Mouse (Mus musculus) retina, embryonic 14.5 days (tissue): ENCODE measurements around the gene Ccdc96.

Experiments used
- DNase-seq: peaks from one replicate; pipeline ENCODE4 v3.0.0-alpha.2; 2015; ENCODE audit warnings: low spot score

The Ccdc96 gene

GRCm38 (mm10) chr5:36472876-36473655 is 11.3 kb upstream of the Ccdc96 start:
- DNase-seq: no peak

- peak; percentile 88 for DNase-seq
Measured at GRCm38 (mm10) chr5:36474283-36474682, 10.1 kb upstream of the Ccdc96 start.

- no peak for DNase-seq
Measured at GRCm38 (mm10) chr5:36477486-36477885, 6.9 kb upstream of the Ccdc96 start.

DNA sequence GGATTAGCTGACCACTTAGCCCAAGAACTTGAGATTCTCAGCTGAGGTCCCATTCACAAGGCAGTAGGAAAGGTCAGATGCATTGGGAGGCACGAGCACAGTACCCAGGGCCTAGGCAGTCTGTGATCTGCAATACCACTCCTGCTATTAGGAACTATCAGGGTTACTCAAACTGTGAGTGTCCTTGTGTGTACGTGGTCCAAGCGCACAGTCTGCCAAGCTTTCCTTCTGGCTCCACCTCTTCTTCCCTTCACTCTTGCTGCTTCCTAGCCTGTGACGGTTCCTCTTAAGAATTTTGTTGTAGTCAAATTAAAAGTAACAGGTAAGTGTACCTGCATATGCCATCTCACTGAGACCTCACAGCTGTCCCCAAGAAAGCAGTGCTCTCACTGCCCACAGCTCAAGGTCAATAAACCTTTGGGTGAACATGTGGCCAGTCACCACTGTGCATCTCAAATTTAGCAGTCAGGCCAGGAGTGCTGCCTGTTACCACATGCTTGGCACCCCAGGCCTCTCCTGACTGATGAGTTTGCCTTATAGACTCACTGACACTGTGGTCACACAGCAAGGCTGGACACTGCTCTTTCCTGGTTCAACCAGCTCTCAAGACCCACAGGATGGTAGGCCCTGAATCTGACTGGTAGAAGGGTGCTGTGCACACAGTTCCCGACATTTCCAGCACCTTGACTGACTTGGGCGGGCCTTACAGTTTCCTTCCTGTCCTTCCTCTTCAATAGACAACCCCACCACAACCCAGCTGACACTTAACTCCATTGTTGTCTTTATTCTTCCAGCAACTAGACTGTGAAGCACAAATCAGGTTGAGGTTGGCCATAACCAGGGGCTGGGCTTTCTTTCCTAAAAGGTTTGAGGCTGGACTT is 5.6 kb upstream of the Ccdc96 start:
- DNase-seq: no peak

DNA sequence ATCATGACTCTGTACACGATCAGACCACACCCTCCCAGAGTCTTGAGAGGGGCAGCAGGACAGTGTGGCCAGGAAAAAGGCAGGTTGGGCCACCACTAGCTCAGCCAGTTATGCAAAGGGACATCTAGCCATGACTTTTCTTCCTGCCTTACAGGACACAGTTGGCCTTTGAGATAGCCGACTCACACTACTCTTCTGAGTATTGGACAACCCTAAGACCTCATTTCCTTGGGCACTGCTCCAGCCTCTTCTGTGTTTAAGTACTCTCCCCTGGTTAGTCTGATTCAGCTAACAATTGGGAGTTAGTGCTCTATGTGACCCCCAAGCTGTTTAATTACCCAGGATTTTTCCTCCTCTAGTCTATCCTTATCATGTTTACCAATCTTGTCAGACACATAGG is 4.7 kb upstream of the Ccdc96 start:
- no peak for DNase-seq

GRCm38 (mm10) chr5:36480398-36480797 is 4.0 kb upstream of the Ccdc96 start:
- DNase-seq: no peak

DNA sequence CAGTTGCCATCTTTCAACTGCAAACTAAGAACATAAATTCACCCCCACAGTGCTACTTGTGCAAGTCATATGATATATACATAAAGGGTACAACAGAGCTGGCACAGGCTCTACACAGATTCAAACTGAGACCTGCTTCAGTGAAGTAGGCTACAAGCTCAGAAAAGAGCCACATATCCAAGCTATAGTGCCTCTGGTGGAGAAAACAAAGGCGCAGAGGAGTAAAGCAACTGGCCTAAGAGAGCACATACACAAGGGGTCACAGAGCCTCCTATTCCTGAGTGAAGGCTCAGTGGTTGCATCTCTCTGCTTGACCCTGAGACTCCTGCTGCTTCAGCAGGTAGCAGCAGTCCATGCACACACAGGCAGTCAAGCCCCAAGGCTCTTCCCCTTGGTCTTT is 3.3 kb upstream of the Ccdc96 start:
- peak; percentile 15 for DNase-seq

- peak; percentile 59 for DNase-seq
Measured at GRCm38 (mm10) chr5:36483203-36484101, 936 bp upstream of the Ccdc96 start.

- no peak for DNase-seq
Measured at GRCm38 (mm10) chr5:36485306-36485705, 918 bp downstream of the Ccdc96 start.

DNA sequence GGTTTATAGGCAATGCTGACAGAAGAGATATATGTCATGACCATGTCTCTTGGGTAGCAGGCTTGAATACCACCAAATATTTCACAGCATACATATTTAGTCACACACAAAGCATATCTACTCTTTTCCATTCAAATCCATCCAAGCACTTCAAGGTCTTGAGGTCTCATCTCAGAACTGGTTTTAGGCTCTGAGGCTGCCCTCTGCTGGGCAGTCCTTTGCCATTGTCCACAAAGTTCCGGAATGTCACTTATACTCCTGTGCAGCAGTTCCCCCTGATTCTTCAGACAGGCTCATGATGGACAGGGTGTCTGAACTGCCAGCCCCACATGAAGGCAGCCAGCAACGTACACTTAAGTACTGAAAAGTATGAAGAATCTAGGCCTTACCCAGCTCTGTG is 4.8 kb downstream of the Ccdc96 start:
- DNase-seq: peak; percentile 77

- DNase-seq: no peak
Measured at GRCm38 (mm10) chr5:36493919-36494318, 9.5 kb downstream of the Ccdc96 start.

GRCm38 (mm10) chr5:36494709-36495108 is 10.3 kb downstream of the Ccdc96 start:
- no peak for DNase-seq

DNA sequence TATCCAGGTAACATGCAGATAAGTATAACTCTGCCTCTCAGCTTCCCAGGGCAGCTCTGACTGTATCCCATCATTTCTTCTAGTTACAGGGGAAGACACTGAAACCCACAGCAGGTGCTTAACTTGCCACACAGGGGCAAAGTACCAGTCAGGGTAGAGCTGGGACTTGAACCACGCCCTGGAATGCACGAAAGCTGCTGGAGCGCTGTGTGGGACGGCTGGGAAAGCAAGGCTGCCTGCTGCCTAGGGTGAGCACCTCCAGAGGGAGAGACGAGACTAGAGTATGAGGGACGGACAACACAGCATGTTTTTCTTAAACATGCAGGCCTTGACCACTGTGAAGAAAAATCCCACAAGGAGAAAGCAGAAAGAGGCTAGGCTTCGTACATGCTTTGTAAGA is 20.8 kb downstream of the Ccdc96 start:
- no peak for DNase-seq

DNA sequence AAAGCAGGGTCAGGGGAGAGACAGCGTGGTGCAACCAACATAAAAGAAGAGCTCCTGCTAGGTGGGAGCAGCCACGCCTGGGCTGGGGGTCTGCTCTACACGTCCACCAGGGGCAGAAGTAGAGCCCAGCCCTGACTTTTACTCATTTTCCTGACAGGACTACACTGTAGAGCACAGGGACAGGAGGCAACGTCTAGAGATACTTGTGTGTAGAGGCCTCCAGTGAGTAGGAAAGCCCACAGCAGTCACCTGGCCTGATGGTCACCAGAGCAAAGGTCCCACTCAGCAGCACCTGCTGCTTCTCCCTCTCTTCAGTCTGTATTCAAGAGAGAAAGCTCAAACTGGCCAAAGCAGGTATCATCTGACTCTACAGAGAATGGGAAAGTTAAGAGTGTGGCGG is 21.3 kb downstream of the Ccdc96 start:
- DNase-seq: no peak

- no peak for DNase-seq
Measured at GRCm38 (mm10) chr5:36508351-36508750, 24.0 kb downstream of the Ccdc96 start.

- DNase-seq: no peak
Measured at GRCm38 (mm10) chr5:36510956-36511355, 26.6 kb downstream of the Ccdc96 start.

DNA sequence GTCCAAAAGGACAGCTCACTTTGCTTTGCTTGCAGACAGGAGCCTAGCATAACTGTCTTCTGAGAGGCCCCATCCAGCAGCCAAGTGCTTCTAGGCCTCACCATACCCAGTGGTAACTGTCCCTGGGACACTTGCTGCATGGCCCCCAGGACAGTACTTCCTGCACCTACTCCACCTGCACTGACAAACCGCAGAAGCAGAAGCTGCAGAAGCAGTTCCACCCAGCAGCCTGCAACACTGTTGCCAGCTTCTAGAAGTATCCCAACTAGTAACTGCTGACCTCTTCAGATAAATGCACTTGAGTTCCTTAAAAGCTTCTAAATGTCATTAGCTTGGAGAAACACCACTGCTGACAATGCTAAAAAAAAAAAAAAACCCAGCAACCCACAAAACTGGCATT is 30.7 kb downstream of the Ccdc96 start:
- no peak for DNase-seq

GRCm38 (mm10) chr5:36515558-36515957 is 31.2 kb downstream of the Ccdc96 start:
- no peak for DNase-seq

- DNase-seq: no peak
Measured at GRCm38 (mm10) chr5:36517596-36517995, 33.2 kb downstream of the Ccdc96 start.

DNA sequence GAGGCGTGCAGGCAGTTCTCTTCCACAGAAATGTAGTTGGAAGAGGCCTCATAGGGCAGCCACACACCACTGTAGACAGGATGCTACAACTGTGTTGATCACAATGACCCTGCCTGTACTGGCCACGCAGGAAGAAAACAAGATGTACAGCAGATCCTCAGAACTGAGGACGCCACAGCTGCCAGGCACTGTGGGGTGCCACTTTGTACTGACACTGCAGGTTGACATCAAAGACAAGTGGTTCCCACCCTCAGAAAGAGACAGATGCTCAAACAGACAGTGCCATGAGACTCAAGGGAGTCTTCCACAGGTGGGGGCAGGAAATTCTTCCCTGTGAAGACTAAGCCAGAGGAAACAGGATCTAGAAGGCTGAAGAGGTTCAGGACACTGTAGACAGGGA is 35.4 kb downstream of the Ccdc96 start:
- no peak for DNase-seq

DNA sequence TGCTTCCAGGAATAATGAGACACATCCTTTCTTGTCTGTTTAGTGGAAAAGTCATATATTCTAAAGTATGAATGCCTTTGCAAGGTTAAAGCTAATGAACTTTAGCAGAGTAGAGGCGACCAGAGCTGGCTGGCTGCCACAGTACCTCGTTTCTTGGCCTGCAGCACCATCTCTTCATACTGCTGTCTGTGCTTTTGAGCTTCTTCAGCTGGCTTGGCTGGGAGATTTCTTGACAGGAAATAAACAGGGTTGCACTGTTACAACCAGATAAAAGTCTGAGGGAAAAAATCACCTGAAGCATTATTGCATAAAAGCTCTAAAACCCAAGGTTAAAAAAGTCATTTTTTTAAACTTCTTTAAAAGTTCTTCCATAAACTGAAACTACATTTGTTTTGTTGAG is 38.4 kb downstream of the Ccdc96 start:
- no peak for DNase-seq

DNA sequence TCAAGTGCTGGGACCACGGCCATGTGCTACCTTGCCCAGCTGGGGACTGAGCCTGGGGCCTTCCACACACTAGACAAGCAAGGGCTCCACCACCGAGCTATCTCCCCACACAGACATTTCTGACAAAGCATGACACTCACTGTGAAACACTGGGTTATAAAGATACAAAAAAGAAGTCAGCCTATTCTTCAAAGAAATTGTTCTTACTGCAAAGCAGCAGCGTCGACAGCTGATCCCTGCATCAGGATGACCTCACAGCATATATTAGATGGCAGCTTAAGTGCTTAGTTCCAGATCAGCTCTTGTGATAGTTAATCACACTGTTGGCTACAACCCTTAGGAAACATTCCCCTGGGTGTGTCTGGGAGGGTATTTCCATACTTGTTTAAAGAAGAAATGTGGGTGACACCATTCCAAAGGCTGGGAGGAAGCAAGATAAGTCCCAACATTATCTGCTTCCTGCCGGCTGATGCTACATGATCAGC is 38.9 kb downstream of the Ccdc96 start:
- no peak for DNase-seq
